Mouse (Mus musculus) thymus, postnatal 10 days (tissue): Measurements from ENCODE around the gene Gm20388.

ENCODE experiments used
- DNase-seq, 2 experiments: peaks; one replicate each; pipeline ENCODE4 v3.0.0; 2021; ENCODE audit warnings: low spot score in 2 of 2

Gene Gm20388

GRCm38 (mm10) chr8:122652643-122653042 is 2742.0 kb downstream of the Gm20388 start:
- DNase-seq = no peak

- no peak for DNase-seq
Observed at GRCm38 (mm10) chr8:122654768-122655167, 2744.1 kb downstream of the Gm20388 start.

GRCm38 (mm10) chr8:122656056-122656999 is 2745.7 kb downstream of the Gm20388 start:
- no peak for DNase-seq

- DNase-seq = no peak
Observed at GRCm38 (mm10) chr8:122658149-122658806, 2747.6 kb downstream of the Gm20388 start.

GRCm38 (mm10) chr8:122658807-122659160 is 2748.1 kb downstream of the Gm20388 start:
- DNase-seq = no peak

GRCm38 (mm10) chr8:122660022-122660421 is 2749.4 kb downstream of the Gm20388 start:
- no peak for DNase-seq

- no peak for DNase-seq
Observed at GRCm38 (mm10) chr8:122661138-122661537, 2750.5 kb downstream of the Gm20388 start.

- DNase-seq = no peak
Observed at GRCm38 (mm10) chr8:122661894-122662293, 2751.3 kb downstream of the Gm20388 start.

GRCm38 (mm10) chr8:122663106-122663505 is 2752.5 kb downstream of the Gm20388 start:
- no peak for DNase-seq

GRCm38 (mm10) chr8:122663670-122664069 is 2753.0 kb downstream of the Gm20388 start:
- no peak for DNase-seq

- DNase-seq = no peak
Observed at GRCm38 (mm10) chr8:122665221-122665620, 2754.6 kb downstream of the Gm20388 start.

GRCm38 (mm10) chr8:122665667-122666316 is 2755.2 kb downstream of the Gm20388 start:
- no peak for DNase-seq

- no peak for DNase-seq
Observed at GRCm38 (mm10) chr8:122666338-122666764, 2755.7 kb downstream of the Gm20388 start.

GRCm38 (mm10) chr8:122666827-122667226 is 2756.2 kb downstream of the Gm20388 start:
- peak; percentile 50 to 64 for DNase-seq

- no peak for DNase-seq
Observed at GRCm38 (mm10) chr8:122667854-122668253, 2757.2 kb downstream of the Gm20388 start.

GRCm38 (mm10) chr8:122669370-122669769 is 2758.7 kb downstream of the Gm20388 start:
- DNase-seq = no peak

- no peak for DNase-seq
Observed at GRCm38 (mm10) chr8:122670001-122670400, 2759.4 kb downstream of the Gm20388 start.

- DNase-seq = no peak
Observed at GRCm38 (mm10) chr8:122670718-122671117, 2760.1 kb downstream of the Gm20388 start.

GRCm38 (mm10) chr8:122671894-122672293 is 2761.3 kb downstream of the Gm20388 start:
- no peak for DNase-seq

- no peak for DNase-seq
Observed at GRCm38 (mm10) chr8:122673989-122674388, 2763.3 kb downstream of the Gm20388 start.

GRCm38 (mm10) chr8:122674999-122675398 is 2764.4 kb downstream of the Gm20388 start:
- no peak for DNase-seq
